Mouse (Mus musculus) embryonic facial prominence, embryonic 12.5 days (tissue): Measurements from ENCODE around the gene Glb1. TPM values are rescaled to one million over a fixed set of nuclear protein-coding genes. Genes with fewer than 3 reads are reported as not detected.
"Not testable (repeated sequence)": the region's sequence is repeated elsewhere in the genome, so short reads cannot be mapped to it uniquely, and the experiment has no call there.

Source experiments
- ATAC-seq: fragments of 200-750 bp; cut with Nextera tagmentation; 2 replicates; pipeline ENCODE4 v1.8.0; 2017; ENCODE audit not compliant: insufficient number of reproducible peaks, insufficient read depth, low FRiP score, low TSS enrichment
- H3K27ac ChIP-seq: fragments of 300-500 bp; sonication (generic); 2 replicates; pipeline ENCODE4 v1.5.1; 2016; ENCODE audit warnings: mild to moderate bottlenecking
- H3K27me3 ChIP-seq: fragments of 300-500 bp; sonication (generic); 2 replicates; pipeline ENCODE4 v1.6.1; 2016; ENCODE audit warnings: mild to moderate bottlenecking, moderate library complexity
- H3K36me3 ChIP-seq: fragments of 300-500 bp; sonication (generic); 2 replicates; pipeline ENCODE4 v1.6.1; 2016; ENCODE audit warnings: mild to moderate bottlenecking
- H3K4me1 ChIP-seq: fragments of 300-500 bp; sonication (generic); 2 replicates; pipeline ENCODE4 v1.6.1; 2016
- H3K4me2 ChIP-seq: fragments of 300-500 bp; sonication (generic); replicated peaks from 2 replicates; pipeline ENCODE4 v1.6.1; 2016; ENCODE audit warnings: mild to moderate bottlenecking, moderate library complexity
- H3K4me3 ChIP-seq: fragments of 300-500 bp; sonication (generic); 2 replicates; pipeline ENCODE4 v1.5.1; 2016; ENCODE audit warnings: mild to moderate bottlenecking
- H3K9ac ChIP-seq: fragments of 300-500 bp; sonication (generic); 2 replicates; pipeline ENCODE4 v1.6.1; 2016; ENCODE audit warnings: mild to moderate bottlenecking, moderate library complexity
- H3K9me3 ChIP-seq: fragments of 300-500 bp; sonication (generic); 2 replicates; pipeline ENCODE4 v1.6.1; 2016; ENCODE audit warnings: mild to moderate bottlenecking, moderate library complexity
- WGBS: fragments of 180-500 bp; shearing (Covaris S2); methylation state at CpG from one replicate; pipeline ENCODE4 v1.1.7; 2016; 5-methylcytosine and 5-hydroxymethylcytosine counted together
- polyA plus RNA-seq: library from polyadenylated mRNA; unstranded; fragments of >200 nt; fragmentation: Nextera tagmentation; extraction: Ambion mirVana; gene quantifications from 2 replicates; pipeline ENCODE4 v1.2.1, GENCODE M21; 2016

The Glb1 gene
- polyA plus RNA-seq, 1 experiment from 2014 or later = 28.9 TPM

- Histone ChIP-seq H3K9me3 (no peaks in the 10 kb centered on the region), H3K27me3 (no peaks in the 10 kb centered on the region), H3K4me3 (no peak overlapping the region), H3K27ac (no peak overlapping the region), H3K36me3 (peaks cover 26% of the 10 kb centered on the region), H3K4me2 (no peak overlapping the region), H3K9ac (no peak overlapping the region), H3K4me1 (peaks cover 6% of the 10 kb centered on the region; the same call in 1 of the 2 replicates)
- 92% methylated on average over 24 of the region's 24 CpGs for WGBS
- no peak for ATAC-seq
Measured at GRCm38 (mm10) chr9:114384691-114385090, 16.2 kb upstream of the Glb1 start.

- H3K27me3 ChIP-seq = no peaks in the 10 kb centered on the region
- 97% methylated on average over 10 of the region's 10 CpGs for WGBS
Measured at GRCm38 (mm10) chr9:114385160-114385559, 15.7 kb upstream of the Glb1 start.

GRCm38 (mm10) chr9:114387086-114387485 is 13.8 kb upstream of the Glb1 start:
- Histone ChIP-seq H3K27ac (no peak overlapping the region), H3K36me3 (peaks cover 20% of the 10 kb centered on the region), H3K4me3 (no peak overlapping the region), H3K4me1 (peaks cover 6% of the 10 kb centered on the region; the same call in 1 of the 2 replicates), H3K9me3 (no peaks in the 10 kb centered on the region), H3K27me3 (no peaks in the 10 kb centered on the region), H3K4me2 (no peak overlapping the region), H3K9ac (no peak overlapping the region)
- 76% methylated on average over 6 of the region's 6 CpGs for WGBS
- no peak for ATAC-seq

More at GRCm38 (mm10) chr9:114385160-114385559, 15.7 kb upstream of the Glb1 start:
- Histone ChIP-seq H3K9me3 (no peaks in the 10 kb centered on the region), H3K4me3 (no peak overlapping the region), H3K4me1 (peaks cover 6% of the 10 kb centered on the region; the same call in 1 of the 2 replicates), H3K27ac (no peak overlapping the region), H3K9ac (no peak overlapping the region), H3K36me3 (peaks cover 22% of the 10 kb centered on the region), H3K4me2 (no peak overlapping the region)
- ATAC-seq = no peak

- Histone ChIP-seq H3K4me1 (peaks cover 6% of the 10 kb centered on the region; the same call in 1 of the 2 replicates), H3K27ac (0 out of 2 replicates have a peak overlapping the region, but pooled peaks have one; percentile 72), H3K9me3 (no peaks in the 10 kb centered on the region), H3K4me3 (no peak overlapping the region), H3K27me3 (no peaks in the 10 kb centered on the region), H3K36me3 (peaks cover 11% of the 10 kb centered on the region), H3K9ac (no peak overlapping the region), H3K4me2 (no peak overlapping the region)
- ATAC-seq = no peak
- 76% methylated on average over 8 of the region's 8 CpGs for WGBS
Measured at GRCm38 (mm10) chr9:114388288-114388687, 12.6 kb upstream of the Glb1 start.

GRCm38 (mm10) chr9:114388701-114389370 is 12.0 kb upstream of the Glb1 start:
- Histone ChIP-seq H3K9ac (no peak overlapping the region), H3K4me1 (peaks cover 6% of the 10 kb centered on the region; the same call in 1 of the 2 replicates), H3K9me3 (no peaks in the 10 kb centered on the region), H3K36me3 (peaks cover 9% of the 10 kb centered on the region), H3K4me3 (peak overlapping the region; percentile 10; the same call in 1 of the 2 replicates), H3K27ac (peak overlapping the region; percentile 72), H3K4me2 (peak overlapping the region; percentile 31), H3K27me3 (no peaks in the 10 kb centered on the region)
- WGBS = 47% methylated on average over 3 of the region's 3 CpGs
- ATAC-seq = no peak

- ATAC-seq = peak; percentile 31; the same call in 1 of the 2 replicates
- H3K4me3 ChIP-seq = peak overlapping the region; percentile 71
- H3K4me2 ChIP-seq = peak overlapping the region; percentile 80
- H3K9ac ChIP-seq = peak overlapping the region; percentile 90; the same call in 1 of the 2 replicates
- H3K4me1 ChIP-seq = peaks cover 6% of the 10 kb centered on the region; the same call in 1 of the 2 replicates
- 77% methylated on average over 8 of the region's 8 CpGs for WGBS
- no peaks in the 10 kb centered on the region for H3K9me3 ChIP-seq
- H3K27me3 ChIP-seq = no peaks in the 10 kb centered on the region
- H3K27ac ChIP-seq = peak overlapping the region; percentile 93; the same call in 1 of the 2 replicates
- H3K36me3 ChIP-seq = peaks cover 3% of the 10 kb centered on the region; the same call in 1 of the 2 replicates
Measured at GRCm38 (mm10) chr9:114389371-114389904, 11.4 kb upstream of the Glb1 start.

- H3K4me3 ChIP-seq = peak within 1 kb of the TSS; percentile 71
- H3K4me1 ChIP-seq = peaks cover 6% of the 10 kb centered on the region; the same call in 1 of the 2 replicates
- no peaks in the 10 kb centered on the region for H3K36me3 ChIP-seq
- no peaks in the 10 kb centered on the region for H3K9me3 ChIP-seq
- H3K4me2 ChIP-seq = peak within 1 kb of the TSS; percentile 80
- peak within 1 kb of the TSS; percentile 93 for H3K27ac ChIP-seq
- under 1% methylated on average over 93 of the region's 96 CpGs for WGBS
- peak within 1 kb of the TSS; percentile 90 for H3K9ac ChIP-seq
- H3K27me3 ChIP-seq = no peaks in the 10 kb centered on the region
- peak; percentile 85 for ATAC-seq
Measured at GRCm38 (mm10) chr9:114389905-114390748, 10.7 kb upstream of the Glb1 start, which contains the start of gene Crtap. TSS of gene Crtap (minus strand) at chr9:114390675.

- ATAC-seq = no peak
- Histone ChIP-seq H3K9me3 (no peaks in the 10 kb centered on the region), H3K27ac (peak overlapping the region; percentile 93), H3K36me3 (no peaks in the 10 kb centered on the region), H3K27me3 (no peaks in the 10 kb centered on the region), H3K4me3 (peak overlapping the region; percentile 71), H3K4me2 (peak overlapping the region; percentile 80), H3K4me1 (peaks cover 6% of the 10 kb centered on the region; the same call in 1 of the 2 replicates), H3K9ac (peak overlapping the region; percentile 90)
- 4% methylated on average over 10 of the region's 10 CpGs for WGBS
Measured at GRCm38 (mm10) chr9:114390749-114391075, 10.2 kb upstream of the Glb1 start.

- not testable (repeated sequence) for H3K9ac ChIP-seq, H3K9me3 ChIP-seq, H3K4me3 ChIP-seq, H3K4me1 ChIP-seq, H3K4me2 ChIP-seq, H3K27me3 ChIP-seq, H3K36me3 ChIP-seq, ATAC-seq, H3K27ac ChIP-seq
- 68% methylated on average over 6 of the region's 6 CpGs for WGBS
Measured at GRCm38 (mm10) chr9:114394136-114394535, 6.7 kb upstream of the Glb1 start.

- Histone ChIP-seq H3K4me2 (no peak overlapping the region), H3K4me1 (no peaks in the 10 kb centered on the region), H3K9me3 (no peaks in the 10 kb centered on the region), H3K4me3 (no peak overlapping the region), H3K36me3 (no peaks in the 10 kb centered on the region), H3K9ac (no peak overlapping the region), H3K27me3 (no peaks in the 10 kb centered on the region), H3K27ac (no peak overlapping the region)
- ATAC-seq = no peak
- 87% methylated on average over 8 of the region's 8 CpGs for WGBS
Measured at GRCm38 (mm10) chr9:114394677-114395076, 6.2 kb upstream of the Glb1 start.

GRCm38 (mm10) chr9:114395258-114395657 is 5.6 kb upstream of the Glb1 start:
- H3K36me3 ChIP-seq = no peaks in the 10 kb centered on the region
- no peaks in the 10 kb centered on the region; the same call in 1 of the 2 replicates for H3K4me1 ChIP-seq
- no peaks in the 10 kb centered on the region for H3K9me3 ChIP-seq
- no peak overlapping the region for H3K27ac ChIP-seq
- WGBS = 89% methylated on average over 4 of the region's 4 CpGs
- H3K4me2 ChIP-seq = no peak overlapping the region
- no peak overlapping the region for H3K9ac ChIP-seq
- no peak overlapping the region for H3K4me3 ChIP-seq
- no peaks in the 10 kb centered on the region for H3K27me3 ChIP-seq
- ATAC-seq = no peak
